Mouse (Mus musculus) ES-Bruce4 (cell line): ENCODE data around the gene Tmem140.

ENCODE experiments used
- CTCF ChIP-seq: IDR thresholded peaks from one replicate; pipeline ENCODE4 v1.8.1; 2011; ENCODE audit warnings: low read depth, low read length
- EP300 ChIP-seq: IDR thresholded peaks from 2 replicates; pipeline ENCODE4 v1.6.1; 2011; ENCODE audit warnings: low read depth, low read length; ENCODE audit not compliant: insufficient read depth
- POLR2A ChIP-seq: IDR thresholded peaks from one replicate; pipeline ENCODE4 v1.8.1; 2011; ENCODE audit warnings: low read length; ENCODE audit not compliant: insufficient read depth

DNA sequence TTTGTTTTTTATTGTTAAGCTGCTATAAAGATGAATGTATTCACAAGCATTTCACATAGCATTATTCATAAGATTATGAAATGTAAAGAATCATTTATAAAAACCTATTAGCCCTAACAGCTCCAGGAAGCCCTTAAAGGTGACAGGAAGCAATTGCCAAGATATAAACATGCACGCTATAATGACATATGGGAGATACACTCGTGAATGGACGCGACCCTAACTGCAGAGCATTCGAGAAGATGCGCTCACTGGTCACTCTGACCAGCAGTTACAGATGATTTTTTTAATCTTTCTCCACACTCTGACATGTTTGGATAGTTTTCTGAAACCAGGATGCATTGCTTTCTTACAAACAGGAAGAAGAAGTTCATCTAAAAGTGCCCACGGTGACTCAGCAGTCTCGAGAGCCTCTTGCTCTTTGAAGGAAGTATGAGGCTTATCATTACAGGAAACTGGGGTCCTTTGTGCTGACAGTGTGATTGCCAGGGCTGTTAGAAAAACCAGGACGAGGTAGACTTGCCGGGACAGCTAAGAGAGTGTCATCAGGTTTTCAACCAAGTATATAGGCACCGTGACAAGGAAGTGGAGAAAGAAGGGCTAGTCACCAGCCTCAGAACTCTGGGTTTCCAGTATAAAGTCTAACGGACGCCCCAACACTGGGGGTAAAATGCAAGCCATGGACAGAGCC is 6.4 kb downstream of the Tmem140 start:
- no peak for TF ChIP-seq POLR2A
- TF ChIP-seq CTCF, result no peak
- TF ChIP-seq EP300, result no peak
